Mouse (Mus musculus) lung, postnatal 0 days (tissue): ENCODE measurements at regions not wholly inside any gene's neighbourhood (a gene's known extent, or its start where the extent isn't known, plus 50 kb on each side); places are given as distances from the start of the nearest gene placed in this dataset.

Experiments used
- ATAC-seq: fragments of 200-750 bp; cut with Nextera tagmentation; 2 replicates; pipeline ENCODE4 v1.8.0; 2017; ENCODE audit warnings: moderate library complexity
- DNase-seq: peaks from one replicate; pipeline ENCODE4 v3.0.0-alpha.2; 2016; ENCODE audit warnings: low spot score
- H3K27ac ChIP-seq: fragments of 300-500 bp; sonication (generic); 2 replicates; pipeline ENCODE4 v1.5.1; 2014; ENCODE audit warnings: antibody characterized with exemption, mild to moderate bottlenecking, low read length, mixed read lengths
- H3K27me3 ChIP-seq: fragments of 300-500 bp; sonication (generic); replicated peaks from 2 replicates; pipeline ENCODE4 v1.6.1; 2014; ENCODE audit warnings: low read length, mixed read lengths; ENCODE audit not compliant: insufficient read depth
- H3K36me3 ChIP-seq: fragments of 300-500 bp; sonication (generic); 2 replicates; pipeline ENCODE4 v1.6.1; 2014; ENCODE audit warnings: low read length, mixed read lengths; ENCODE audit not compliant: insufficient read depth
- H3K4me1 ChIP-seq: fragments of 300-500 bp; sonication (generic); 2 replicates; pipeline ENCODE4 v1.6.1; 2014; ENCODE audit warnings: antibody characterized with exemption, low read depth, low read length, mixed read lengths; ENCODE audit not compliant: insufficient read depth
- H3K4me2 ChIP-seq: fragments of 300-500 bp; sonication (generic); replicated peaks from 2 replicates; pipeline ENCODE4 v1.6.1; 2014; ENCODE audit warnings: low read depth, mild to moderate bottlenecking, low read length, moderate library complexity, mixed read lengths
- H3K4me3 ChIP-seq: fragments of 300-500 bp; sonication (generic); 2 replicates; pipeline ENCODE4 v1.5.1; 2014; ENCODE audit warnings: low read depth, low read length
- H3K9ac ChIP-seq: fragments of 300-500 bp; sonication (generic); replicated peaks from 2 replicates; pipeline ENCODE4 v1.6.1; 2014; ENCODE audit warnings: low read depth, mild to moderate bottlenecking
- H3K9me3 ChIP-seq: fragments of 300-500 bp; sonication (generic); 2 replicates; pipeline ENCODE4 v1.6.1; 2016; ENCODE audit warnings: low read length, mixed read lengths
- CTCF ChIP-seq: IDR thresholded peaks from 2 replicates; pipeline ENCODE4 v1.5.1; 2016; ENCODE audit warnings: antibody characterized with exemption, mild to moderate bottlenecking
- EP300 ChIP-seq: IDR thresholded peaks from 2 replicates; pipeline ENCODE4 v1.6.1; 2016; ENCODE audit warnings: antibody characterized with exemption, mild to moderate bottlenecking, control low read depth
- WGBS: fragments of 180-500 bp; shearing (Covaris S2); extraction: QIAGEN DNeasy Blood & Tissue Kit; methylation state at CpG from one replicate; pipeline ENCODE4 v1.1.7; 2014; 5-methylcytosine and 5-hydroxymethylcytosine counted together

- 66% methylated on average over 5 of the region's 5 CpGs for WGBS
- no peaks in the 10 kb centered on the region for H3K27me3 ChIP-seq
- H3K9ac ChIP-seq, result no peak overlapping the region
- H3K36me3 ChIP-seq, result no peaks in the 10 kb centered on the region
- ATAC-seq (no peak), DNase-seq (no peak)
- H3K9me3 ChIP-seq, result no peaks in the 10 kb centered on the region
- no peak overlapping the region for H3K4me2 ChIP-seq
- no peak for TF ChIP-seq CTCF
- no peak for TF ChIP-seq EP300
- no peak overlapping the region for H3K27ac ChIP-seq
- H3K4me3 ChIP-seq, result no peak overlapping the region
- H3K4me1 ChIP-seq, result no peaks in the 10 kb centered on the region
Observed at GRCm38 (mm10) chr8:100144124-100144680, 727.9 kb upstream of the Cdh8 start.

DNA sequence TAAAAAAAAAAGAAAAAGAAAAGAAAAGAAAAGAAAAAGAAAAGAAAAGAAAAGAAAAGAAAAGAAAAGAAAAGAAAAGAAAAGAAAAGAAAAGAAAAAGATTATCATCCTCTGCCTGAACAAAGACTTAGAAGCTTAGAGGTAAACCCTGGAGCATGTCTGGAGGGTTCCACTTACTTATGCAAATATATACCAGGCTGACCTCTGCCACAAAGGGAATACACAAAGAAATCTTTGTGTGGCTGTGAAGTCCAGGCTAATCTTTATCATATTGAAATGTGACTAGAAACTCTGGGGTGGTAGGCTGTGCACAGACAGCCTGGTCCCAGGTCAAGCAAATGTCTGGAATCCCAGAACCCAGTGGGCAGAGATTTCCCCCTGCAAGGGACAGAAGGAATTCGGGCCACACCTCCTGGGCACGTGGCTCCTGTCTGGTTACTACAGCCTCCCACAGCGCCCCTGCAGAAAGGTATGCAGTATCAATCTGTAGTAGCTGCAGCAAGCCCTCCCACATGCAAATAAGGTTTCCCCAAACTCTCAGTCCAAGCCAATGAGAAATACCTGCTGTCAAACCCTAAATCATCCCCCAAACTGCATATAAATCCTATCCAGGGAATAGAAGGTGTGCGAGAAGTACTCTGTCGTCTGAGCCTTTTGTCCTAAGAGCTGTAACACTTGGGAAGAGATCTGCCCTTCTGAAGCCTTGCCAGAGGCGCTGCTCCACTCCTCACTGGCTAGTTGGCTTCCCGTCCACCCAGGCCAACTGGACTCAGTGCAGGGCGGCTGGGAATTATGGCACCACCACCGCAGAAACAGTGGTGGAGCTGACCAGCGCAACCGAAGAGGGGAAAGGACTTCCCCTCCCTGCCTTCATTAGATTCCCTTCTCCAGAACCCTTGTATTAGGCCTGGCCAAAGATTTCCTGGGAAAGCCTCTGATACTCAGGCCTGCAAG, 688.4 kb upstream of the Cdh8 start:
- no peaks in the 10 kb centered on the region for H3K4me1 ChIP-seq
- no peak overlapping the region for H3K27ac ChIP-seq
- no peak overlapping the region for H3K4me2 ChIP-seq
- H3K27me3 ChIP-seq, result no peaks in the 10 kb centered on the region
- no peak overlapping the region for H3K4me3 ChIP-seq
- no peaks in the 10 kb centered on the region for H3K36me3 ChIP-seq
- H3K9me3 ChIP-seq, result no peaks in the 10 kb centered on the region
- DNase-seq (no peak), ATAC-seq (no peak)
- H3K9ac ChIP-seq, result no peak overlapping the region
- TF ChIP-seq CTCF (no peak), EP300 (no peak)
- 52% methylated on average over 11 of the region's 11 CpGs for WGBS

DNA sequence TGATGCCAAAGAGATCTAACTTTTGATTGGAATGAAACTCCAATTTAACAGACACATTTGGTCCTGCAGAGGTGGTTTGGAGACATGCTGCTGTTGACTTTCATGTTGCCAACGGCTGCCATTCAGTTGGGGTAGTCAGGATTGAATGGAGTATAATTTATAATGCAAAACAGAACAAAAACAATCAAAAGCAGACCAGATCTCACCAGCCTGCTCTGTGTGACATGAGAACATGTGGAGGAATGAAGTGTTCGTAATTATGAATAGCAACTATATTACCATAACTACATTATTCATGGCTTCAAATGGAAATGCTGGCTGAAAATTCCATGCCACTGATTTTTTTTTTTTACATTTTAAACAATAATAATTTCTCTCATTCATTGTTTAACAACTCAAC, 685.7 kb upstream of the Cdh8 start:
- H3K27ac ChIP-seq, result no peak overlapping the region
- ATAC-seq (no peak), DNase-seq (no peak)
- 74% methylated on average over 2 of the region's 2 CpGs for WGBS
- TF ChIP-seq EP300, result no peak
- no peak for TF ChIP-seq CTCF
- H3K36me3 ChIP-seq, result no peaks in the 10 kb centered on the region
- H3K4me1 ChIP-seq, result no peaks in the 10 kb centered on the region
- H3K4me3 ChIP-seq, result no peak overlapping the region
- H3K9ac ChIP-seq, result no peak overlapping the region
- no peak overlapping the region for H3K4me2 ChIP-seq
- H3K9me3 ChIP-seq, result no peaks in the 10 kb centered on the region
- H3K27me3 ChIP-seq, result no peaks in the 10 kb centered on the region

- no peak for TF ChIP-seq EP300
- TF ChIP-seq CTCF, result no peak
- no peak for DNase-seq
- no peaks in the 10 kb centered on the region for H3K9me3 ChIP-seq
- H3K36me3 ChIP-seq, result no peaks in the 10 kb centered on the region
- H3K27me3 ChIP-seq, result no peaks in the 10 kb centered on the region
- no peak overlapping the region for H3K4me2 ChIP-seq
- WGBS, result 73% methylated on average over 5 of the region's 5 CpGs
- no peak overlapping the region for H3K9ac ChIP-seq
- no peaks in the 10 kb centered on the region for H3K4me1 ChIP-seq
- ATAC-seq, result no peak
- no peak overlapping the region for H3K4me3 ChIP-seq
- H3K27ac ChIP-seq, result no peak overlapping the region
Observed at GRCm38 (mm10) chr8:100072059-100072729, 655.9 kb upstream of the Cdh8 start.

DNA sequence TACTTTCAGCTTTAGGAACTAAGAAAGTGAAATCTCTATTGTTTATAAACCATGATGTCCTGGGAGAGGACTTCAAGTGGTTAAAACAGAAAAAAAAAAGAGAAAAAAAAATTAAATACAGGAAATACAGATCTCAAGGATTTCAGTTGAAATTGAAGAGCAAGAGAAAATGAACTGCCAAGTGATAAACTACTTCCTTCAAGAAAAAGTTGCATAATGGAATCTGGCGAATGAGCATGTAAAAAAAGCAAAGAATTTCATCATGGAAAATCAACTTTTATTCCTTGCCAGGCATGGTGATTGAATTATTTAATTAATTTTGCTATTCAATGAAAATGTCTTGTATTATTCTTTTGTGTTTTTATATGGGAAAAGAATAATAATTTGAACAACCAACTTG, 653.5 kb upstream of the Cdh8 start:
- DNase-seq (peak; percentile 68), ATAC-seq (no peak)
- no peak overlapping the region for H3K4me2 ChIP-seq
- no peak overlapping the region for H3K9ac ChIP-seq
- no peak overlapping the region for H3K4me3 ChIP-seq
- no peaks in the 10 kb centered on the region for H3K27me3 ChIP-seq
- H3K4me1 ChIP-seq, result no peaks in the 10 kb centered on the region
- H3K9me3 ChIP-seq, result no peaks in the 10 kb centered on the region
- 33% methylated on average over 1 of the region's 1 CpGs for WGBS
- no peaks in the 10 kb centered on the region for H3K36me3 ChIP-seq
- TF ChIP-seq EP300 (no peak), CTCF (no peak)
- H3K27ac ChIP-seq, result no peak overlapping the region

GRCm38 (mm10) chr8:100038931-100039330, 622.7 kb upstream of the Cdh8 start:
- Histone ChIP-seq H3K9ac (no peak overlapping the region), H3K36me3 (no peaks in the 10 kb centered on the region), H3K4me2 (no peak overlapping the region), H3K4me3 (no peak overlapping the region), H3K9me3 (no peaks in the 10 kb centered on the region), H3K4me1 (no peaks in the 10 kb centered on the region), H3K27me3 (no peaks in the 10 kb centered on the region), H3K27ac (no peak overlapping the region)
- DNase-seq (no peak), ATAC-seq (no peak)
- TF ChIP-seq EP300 (no peak), CTCF (no peak)
- 54% methylated on average over 5 of the region's 5 CpGs for WGBS
